Mouse (Mus musculus): ENCODE results near the gene Rnf144a.

- TF ChIP-seq EP300 (IDR thresholded peaks at IDR 0.05; ENCODE audit: low read depth) (no peak), CTCF (IDR thresholded peaks at IDR 0.05; ENCODE audit: low read depth) (no peak)
Measured at GRCm38 (mm10) chr12:26394485-26395470, 20.3 kb downstream of the Rnf144a start.

Measured in liver, postnatal 0 days (tissue).